Comparison of ENCODE assay signal across 7 mouse cellular contexts in genomic region chr3:158375885-158376284, GRCm38 (mm10).
DNase-seq lines count a peak whose midpoint lies in the region; ATAC-seq lines count a peak whose summit lies in the region.

No protein-coding gene starts in this region.

- no peak overlapping the region for H3K4me3 ChIP-seq in forebrain, embryonic 15.5 days

- 0 out of 2 replicates have a peak, but pooled peaks have one; percentile 23 for ATAC-seq in forebrain, embryonic 15.5 days (replicated peaks)
- no peak for ATAC-seq in erythroblast, adult 5-6 weeks (replicated peaks; ENCODE audit: low FRiP score, poor library complexity, severe bottlenecking)

- no peak overlapping the region for H3K4me2 ChIP-seq in forebrain, embryonic 15.5 days (replicated peaks)

- H3K36me3 ChIP-seq in forebrain, embryonic 15.5 days: no peaks in the 10 kb centered on the region

- H3K9ac ChIP-seq in forebrain, embryonic 15.5 days (replicated peaks): no peak overlapping the region

- peak; percentile 7 to 33 for DNase-seq in kidney, adult 8-10 months
- no peak for DNase-seq in kidney, adult 11 months
- peak; percentile 63 for DNase-seq in ES-CJ7 (ENCODE audit: low read depth, low spot score)
- peak; percentile 58 for DNase-seq in adrenal gland, postnatal 14 days
- DNase-seq in retina, embryonic 14.5 days (ENCODE audit: low spot score): peak; percentile 72

- no peaks in the 10 kb centered on the region for H3K4me1 ChIP-seq in forebrain, embryonic 15.5 days

- no peaks in the 10 kb centered on the region for H3K9me3 ChIP-seq in forebrain, embryonic 15.5 days

- 0% methylated on average over 1 of the region's 1 CpGs for WGBS in forebrain, embryonic 15.5 days

- H3K27me3 ChIP-seq in forebrain, embryonic 15.5 days: no peaks in the 10 kb centered on the region

- no peak overlapping the region for H3K27ac ChIP-seq in forebrain, embryonic 15.5 days (replicated peaks)
